Mouse (Mus musculus): ENCODE data around the gene AI854703. TPM values are rescaled to one million over a fixed set of nuclear protein-coding genes. Genes with fewer than 3 reads are reported as not detected.

AI854703 gene
- total RNA-seq, 1 experiment, result 0.67 TPM

DNA sequence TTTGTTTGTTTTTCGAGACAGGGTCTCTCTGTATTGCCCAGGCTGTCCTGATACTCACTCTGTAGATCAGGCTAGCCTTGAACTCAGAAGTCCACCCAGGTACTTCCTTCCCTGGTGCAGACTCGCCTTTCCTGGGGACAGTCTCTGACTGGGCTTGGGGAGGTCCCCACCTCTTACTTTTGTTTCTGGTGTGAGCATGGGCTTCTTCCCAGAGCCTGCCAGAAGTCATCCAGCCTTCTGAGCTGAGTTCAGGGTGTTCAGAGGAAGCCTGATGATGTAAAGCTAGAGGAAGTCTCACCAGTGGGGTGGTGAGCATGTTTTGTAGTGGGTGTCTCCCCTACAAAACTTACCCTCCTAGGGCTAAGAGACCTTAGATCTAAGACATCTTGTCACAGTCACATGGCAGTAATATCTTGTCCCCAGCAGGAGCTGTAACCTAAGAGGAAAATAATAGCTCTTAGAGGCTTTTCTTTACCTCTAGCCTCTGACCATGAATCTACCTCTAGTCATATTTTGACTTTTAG is 42.9 kb downstream of the AI854703 start:
- no peaks in the 10 kb centered on the region for H3K9me3 ChIP-seq (ENCODE audit: control insufficient read depth, insufficient read depth, low read depth, low read length)
- in situ Hi-C loops (cut with MboI; ENCODE audit: low sequenced_read_pairs in 2 of 2, unreplicated experiment in 2 of 2), result no loop called here
- TF ChIP-seq CHD2 (IDR thresholded peaks at IDR 0.05; ENCODE audit: low read depth, low read length), result no peak
- TF ChIP-seq HCFC1 (IDR thresholded peaks at IDR 0.05; ENCODE audit: borderline replicate concordance, insufficient read depth, low read length), result no peak
- no peak for TF ChIP-seq ZC3H11A (IDR thresholded peaks at IDR 0.05; ENCODE audit: borderline replicate concordance, low read depth, low read length)
- TF ChIP-seq ZNF384 (IDR thresholded peaks at IDR 0.05; ENCODE audit: low read depth, low read length), result no peak
- no peak for TF ChIP-seq MAFK (IDR thresholded peaks at IDR 0.05; ENCODE audit: insufficient read depth, low read depth, low read length)
- H3K9ac ChIP-seq (ENCODE audit: insufficient read depth, low read depth, low read length, poor library complexity, severe bottlenecking), result no peak overlapping the region
- no peak overlapping the region for H3K4me3 ChIP-seq (ENCODE audit: insufficient read depth in 1 of 2, low read depth in 1 of 2, low read length in 2 of 2, poor library complexity in 1 of 2, severe bottlenecking in 1 of 2)
- no peak for DNase-seq (ENCODE audit: low read depth, low spot score)
- H3K36me3 ChIP-seq (ENCODE audit: control insufficient read depth, insufficient read depth, low read length, poor library complexity, severe bottlenecking), result no peaks in the 10 kb centered on the region
- H3K27ac ChIP-seq (ENCODE audit: insufficient read depth, low read depth, low read length, poor library complexity, severe bottlenecking), result no peak overlapping the region
- peaks cover 0 to 2% of the 10 kb centered on the region in 2 experiments; a peak in 1 of 4 replicates for H3K4me1 ChIP-seq (ENCODE audit: control insufficient read depth in 2 of 2, insufficient read depth in 2 of 2, low read length in 2 of 2, poor library complexity in 1 of 2)

DNA sequence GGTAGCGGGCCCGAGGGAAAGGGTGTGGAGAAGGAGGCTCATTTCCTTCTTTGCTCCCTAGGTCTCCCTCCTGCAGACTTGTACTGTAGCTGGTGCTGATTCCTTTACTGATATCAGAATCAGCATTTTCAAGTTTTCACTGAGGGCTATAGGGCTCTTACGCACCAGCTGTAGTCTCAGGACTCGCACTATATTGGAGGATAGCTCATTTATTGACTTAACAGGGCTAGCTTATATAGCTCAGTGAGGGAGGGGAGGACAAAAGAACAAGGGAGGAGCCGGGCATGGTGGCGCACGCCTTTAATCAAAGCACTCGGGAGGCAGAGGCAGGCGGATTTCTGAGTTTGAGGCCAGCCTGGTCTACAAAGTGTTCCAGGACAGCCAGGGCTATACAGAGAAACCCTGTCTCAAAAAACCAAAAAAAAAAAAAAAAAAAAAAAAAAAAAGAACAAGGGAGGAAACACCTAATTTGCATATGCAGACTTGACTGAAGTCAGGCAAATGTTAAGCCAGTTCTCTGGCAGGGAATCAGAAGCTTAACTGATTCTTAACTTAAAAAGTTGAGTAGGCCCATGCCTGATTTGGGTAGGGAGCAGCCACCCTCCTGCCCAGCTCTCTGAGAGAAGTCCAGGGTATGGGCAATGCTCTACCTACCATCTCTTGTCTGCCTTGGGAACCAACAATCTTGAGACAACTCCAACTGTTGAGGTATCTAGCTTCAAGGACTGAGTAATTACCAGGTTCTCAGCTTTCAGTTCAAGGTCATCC is 47.9 kb downstream of the AI854703 start:
- no peak overlapping the region for H3K27ac ChIP-seq (ENCODE audit: insufficient read depth, low read depth, low read length, poor library complexity, severe bottlenecking)

DNA sequence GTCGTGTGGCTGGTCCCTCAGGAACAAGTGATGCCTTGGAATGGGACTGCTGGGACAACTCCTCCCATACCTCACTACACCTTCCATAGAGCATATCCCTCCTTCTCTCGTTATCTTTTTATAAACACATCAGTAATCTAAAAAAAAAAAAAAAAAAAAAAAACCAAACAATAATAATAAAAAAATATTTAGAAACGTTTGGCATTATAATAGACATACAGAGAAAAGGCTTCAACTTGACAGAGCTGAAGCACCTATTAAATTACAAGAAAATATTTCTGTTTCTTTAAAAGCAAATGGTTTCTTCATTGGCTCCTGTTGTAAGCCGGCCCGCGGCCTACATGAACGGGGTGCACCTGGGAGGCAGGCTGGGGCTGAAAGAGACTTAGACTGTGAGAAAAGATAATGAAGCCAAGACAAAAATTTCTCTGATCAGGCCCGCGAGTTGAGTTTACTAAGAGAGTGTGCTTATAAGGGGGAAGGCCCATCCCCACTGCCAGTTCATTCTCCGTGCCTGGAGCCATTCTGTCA is 48.9 kb downstream of the AI854703 start:
- peak overlapping the region in 1 of 2 experiments; percentile 69; a peak in 2 of 4 replicates for H3K4me3 ChIP-seq (ENCODE audit: insufficient read depth in 1 of 2, low read depth in 1 of 2, low read length in 2 of 2, poor library complexity in 1 of 2, severe bottlenecking in 1 of 2)
- in situ Hi-C loops (cut with MboI; ENCODE audit: low sequenced_read_pairs in 2 of 2, unreplicated experiment in 2 of 2), result no loop called here
- no peak for TF ChIP-seq ZNF384 (IDR thresholded peaks at IDR 0.05; ENCODE audit: low read depth, low read length)
- no peak for TF ChIP-seq MAFK (IDR thresholded peaks at IDR 0.05; ENCODE audit: insufficient read depth, low read depth, low read length)
- H3K36me3 ChIP-seq (ENCODE audit: control insufficient read depth, insufficient read depth, low read length, poor library complexity, severe bottlenecking), result no peaks in the 10 kb centered on the region
- H3K27ac ChIP-seq (ENCODE audit: insufficient read depth, low read depth, low read length, poor library complexity, severe bottlenecking), result peak overlapping the region; percentile 55
- no peak for DNase-seq (ENCODE audit: low read depth, low spot score)
- H3K4me1 ChIP-seq (ENCODE audit: control insufficient read depth in 2 of 2, insufficient read depth in 2 of 2, low read length in 2 of 2, poor library complexity in 1 of 2), result peaks cover 4 to 14% of the 10 kb centered on the region in 2 experiments
- H3K9me3 ChIP-seq (ENCODE audit: control insufficient read depth, insufficient read depth, low read depth, low read length), result no peaks in the 10 kb centered on the region
- H3K9ac ChIP-seq (ENCODE audit: insufficient read depth, low read depth, low read length, poor library complexity, severe bottlenecking), result no peak overlapping the region

More for the DNA sequence above, 47.9 kb downstream of the AI854703 start:
- H3K4me3 ChIP-seq (ENCODE audit: insufficient read depth in 1 of 2, low read depth in 1 of 2, low read length in 2 of 2, poor library complexity in 1 of 2, severe bottlenecking in 1 of 2), result no peak overlapping the region
- no peak overlapping the region for H3K9ac ChIP-seq (ENCODE audit: insufficient read depth, low read depth, low read length, poor library complexity, severe bottlenecking)
- peak; percentile 12 for DNase-seq (ENCODE audit: low read depth, low spot score)
- peaks cover 4 to 14% of the 10 kb centered on the region in 2 experiments for H3K4me1 ChIP-seq (ENCODE audit: control insufficient read depth in 2 of 2, insufficient read depth in 2 of 2, low read length in 2 of 2, poor library complexity in 1 of 2)
- no peaks in the 10 kb centered on the region for H3K36me3 ChIP-seq (ENCODE audit: control insufficient read depth, insufficient read depth, low read length, poor library complexity, severe bottlenecking)
- TF ChIP-seq ZC3H11A (IDR thresholded peaks at IDR 0.05; ENCODE audit: borderline replicate concordance, low read depth, low read length) (no peak), ZNF384 (IDR thresholded peaks at IDR 0.05; ENCODE audit: low read depth, low read length) (peak; percentile 85)
- H3K9me3 ChIP-seq (ENCODE audit: control insufficient read depth, insufficient read depth, low read depth, low read length), result no peaks in the 10 kb centered on the region
- in situ Hi-C loops (cut with MboI; ENCODE audit: low sequenced_read_pairs in 2 of 2, unreplicated experiment in 2 of 2), result no loop called here

DNA sequence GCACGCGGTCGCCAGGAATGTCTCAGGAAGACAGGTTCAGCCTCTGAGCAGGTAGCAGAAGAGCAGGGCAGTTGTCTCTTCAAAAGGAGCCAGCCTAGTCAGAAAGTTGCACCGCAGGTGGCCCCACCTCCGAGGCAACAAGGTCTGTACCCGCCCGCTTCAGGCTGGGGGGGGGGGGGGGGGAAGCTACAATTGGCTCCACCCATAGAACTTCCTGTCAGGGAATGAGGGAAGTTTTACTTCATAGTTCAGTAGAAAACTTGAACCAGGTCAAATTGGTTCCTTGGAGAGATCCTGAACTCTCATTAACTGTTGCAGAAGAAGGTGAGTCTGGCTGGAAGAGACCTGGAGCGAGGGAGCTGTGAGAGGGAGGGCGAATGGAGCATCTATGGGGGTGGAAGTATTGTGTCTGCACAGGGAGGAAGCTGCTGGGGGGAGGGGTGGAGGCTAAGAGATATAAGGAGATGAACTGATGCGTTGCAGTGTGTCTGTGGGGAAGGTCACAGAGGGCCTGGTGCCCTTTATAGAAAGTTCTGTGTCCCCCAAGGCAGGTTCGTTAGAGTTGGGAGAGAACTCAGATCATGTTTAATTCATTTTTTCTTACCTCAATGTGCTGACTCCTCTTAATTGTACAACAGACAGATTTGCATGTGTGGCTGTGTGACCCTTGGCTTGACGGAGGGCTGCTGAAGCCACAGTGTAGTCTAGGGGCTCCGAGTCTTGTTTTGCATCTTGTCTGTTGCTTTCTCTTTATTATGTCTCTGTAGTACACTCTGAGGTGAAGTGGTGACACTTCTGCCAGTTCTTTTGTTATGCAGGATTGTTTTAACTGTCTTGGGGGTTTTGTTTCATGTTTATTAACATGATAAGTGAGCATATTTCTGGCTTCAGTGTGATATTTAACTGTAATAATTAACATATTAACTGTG is 49.6 kb downstream of the AI854703 start, which contains the start of gene Gimap9:
Gene Gimap9 (plus strand): TSS at position 199 of the 929 bp plus-strand sequence.
- H3K4me3 ChIP-seq (ENCODE audit: insufficient read depth in 1 of 2, low read depth in 1 of 2, low read length in 2 of 2, poor library complexity in 1 of 2, severe bottlenecking in 1 of 2), result peak within 1 kb of the TSS; percentile 44 to 69
- peak; percentile 37 for DNase-seq (ENCODE audit: low read depth, low spot score)
- TF ChIP-seq ZNF384 (IDR thresholded peaks at IDR 0.05; ENCODE audit: low read depth, low read length) (no peak), MAFK (IDR thresholded peaks at IDR 0.05; ENCODE audit: insufficient read depth, low read depth, low read length) (no peak), HCFC1 (IDR thresholded peaks at IDR 0.05; ENCODE audit: borderline replicate concordance, insufficient read depth, low read length) (no peak), CHD2 (IDR thresholded peaks at IDR 0.05; ENCODE audit: low read depth, low read length) (no peak), ZC3H11A (IDR thresholded peaks at IDR 0.05; ENCODE audit: borderline replicate concordance, low read depth, low read length) (no peak)
- no peak within 1 kb of the TSS; the same call in 1 of the 2 replicates for H3K9ac ChIP-seq (ENCODE audit: insufficient read depth, low read depth, low read length, poor library complexity, severe bottlenecking)
- no peaks in the 10 kb centered on the region for H3K9me3 ChIP-seq (ENCODE audit: control insufficient read depth, insufficient read depth, low read depth, low read length)
- H3K4me1 ChIP-seq (ENCODE audit: control insufficient read depth in 2 of 2, insufficient read depth in 2 of 2, low read length in 2 of 2, poor library complexity in 1 of 2), result peaks cover 4 to 14% of the 10 kb centered on the region in 2 experiments
- peak within 1 kb of the TSS; percentile 71 for H3K27ac ChIP-seq (ENCODE audit: insufficient read depth, low read depth, low read length, poor library complexity, severe bottlenecking)
- H3K36me3 ChIP-seq (ENCODE audit: control insufficient read depth, insufficient read depth, low read length, poor library complexity, severe bottlenecking), result no peaks in the 10 kb centered on the region
- in situ Hi-C loops (cut with MboI; ENCODE audit: low sequenced_read_pairs in 2 of 2, unreplicated experiment in 2 of 2), result no loop called here
